8 mouse cellular contexts compared by ENCODE assay signal in the genomic region with DNA sequence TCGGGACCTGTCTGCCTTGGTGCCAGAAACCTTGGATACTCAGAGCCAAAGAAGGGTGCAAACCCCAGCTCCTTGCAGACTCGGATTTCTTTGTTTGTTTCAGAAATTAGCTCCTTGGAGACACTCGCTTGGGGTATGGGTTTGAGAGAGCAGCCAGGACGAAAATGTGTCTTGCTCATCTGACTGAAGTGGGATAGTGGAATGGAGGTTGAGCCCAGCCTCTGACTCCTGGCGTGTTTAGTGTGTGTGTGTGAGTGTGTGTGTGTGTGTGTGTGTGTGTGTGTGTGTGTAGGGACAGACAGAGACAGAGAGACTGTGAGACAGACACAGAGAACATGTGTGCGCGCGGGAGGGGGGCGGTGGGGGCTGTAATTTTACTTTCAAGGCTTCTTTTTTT. TPM values are rescaled to one million over a fixed set of nuclear protein-coding genes. Genes with fewer than 3 reads are reported as not detected.
DNase-seq lines count a peak whose midpoint lies in the region; ATAC-seq and TF ChIP-seq lines count a peak whose summit lies in the region.

No protein-coding gene starts in this region.

- H3K27ac ChIP-seq in limb, embryonic 10.5 days = peak overlapping the region; percentile 91
- peak overlapping the region; percentile 87; the same call in 1 of the 2 replicates for H3K27ac ChIP-seq in olfactory bulb, adult 2 months (ENCODE audit: insufficient read depth, low read depth, low read length)

- peaks cover 33% of the 10 kb centered on the region for H3K27me3 ChIP-seq in megakaryocyte, embryonic 14.5 days (replicated peaks)
- peaks cover 64% of the 10 kb centered on the region for H3K27me3 ChIP-seq in limb, embryonic 10.5 days (ENCODE audit: low read depth, poor library complexity, severe bottlenecking)

- intact Hi-C loops in gastrocnemius, postnatal 14 days (cut with DNase I; ENCODE audit: low total_unique reads) = no loop called here

- no peak for TF ChIP-seq POLR2A in olfactory bulb, adult 2 months (IDR thresholded peaks at IDR 0.05; ENCODE audit: insufficient read depth, low read depth, low read length)

- peaks cover 60% of the 10 kb centered on the region for H3K4me1 ChIP-seq in megakaryocyte, embryonic 14.5 days
- H3K4me1 ChIP-seq in limb, embryonic 10.5 days = peaks cover 36% of the 10 kb centered on the region
- H3K4me1 ChIP-seq in olfactory bulb, adult 2 months (ENCODE audit: control insufficient read depth, insufficient read depth, low read length) = peaks cover 7% of the 10 kb centered on the region; the same call in 1 of the 2 replicates

- peaks cover 5% of the 10 kb centered on the region for H3K9me3 ChIP-seq in megakaryocyte, embryonic 14.5 days
- no peaks in the 10 kb centered on the region for H3K9me3 ChIP-seq in limb, embryonic 10.5 days (replicated peaks)

- no peak for ATAC-seq in megakaryocyte, adult 5-6 weeks (ENCODE audit: poor library complexity, severe bottlenecking)

- no peaks in the 10 kb centered on the region for H3K36me3 ChIP-seq in megakaryocyte, embryonic 14.5 days (replicated peaks; ENCODE audit: low read length)
- H3K36me3 ChIP-seq in limb, embryonic 10.5 days = no peaks in the 10 kb centered on the region

- peak; percentile 48 to 55 for DNase-seq in cerebellum, postnatal 10 days
- no peak for DNase-seq in cerebellum, adult 9-11 months
- no peak for DNase-seq in limb, embryonic 10.5 days (ENCODE audit: low spot score)
- DNase-seq in gastrocnemius, postnatal 14 days = no peak
- no peak for DNase-seq in B cell, adult 2 months

- WGBS in limb, embryonic 10.5 days = 14% methylated on average over 9 of the region's 9 CpGs
- WGBS in olfactory bulb, adult 2 months = 6% methylated on average over 9 of the region's 9 CpGs

- H3K4me3 ChIP-seq in megakaryocyte, embryonic 14.5 days (replicated peaks) = peak overlapping the region; percentile 95
- H3K4me3 ChIP-seq in limb, embryonic 10.5 days = peak overlapping the region; percentile 78
- peak overlapping the region; percentile 71 for H3K4me3 ChIP-seq in olfactory bulb, adult 2 months (ENCODE audit: insufficient read depth, low read depth, low read length)

- TF ChIP-seq CTCF in olfactory bulb, adult 2 months (IDR thresholded peaks at IDR 0.05; ENCODE audit: insufficient read depth, low read depth, low read length) = no peak

RNA-seq across cellular contexts. Expression of gene Chn2, which starts 1.1 kb away (rescaled TPM):
- polyA plus RNA-seq in megakaryocyte, embryonic 14.5 days (2012; ENCODE audit: insufficient read depth, low replicate concordance) = 4.0 and 9.5 TPM in 2 replicates
- total RNA-seq in megakaryocyte, adult 5-6 weeks (2015) = 15.8 and 21.5 TPM in 2 replicates
- 21.0 and 25.5 TPM in 2 replicates for total RNA-seq in megakaryocyte, adult 5-6 weeks (2017)
- 6.8 and 7.1 TPM in 2 replicates for polyA plus RNA-seq in limb, embryonic 10.5 days (2016; fragmentation: Nextera tagmentation; extraction: Ambion mirVana)
- not detected in 2 replicates for polyA plus RNA-seq in olfactory bulb, adult 2 months (2012; ENCODE audit: insufficient read depth, insufficient read length, low replicate concordance, missing spikeins)
- 1 to 10 TPM; 3.8 to 5.2 TPM for total RNA-seq in gastrocnemius, postnatal 14 days (2021)

Comparison
In these comparisons a context has a peak if more than half of its experiments do, and no peak if none do; other contexts are left out.
1. DNase-seq: peak in cerebellum, postnatal 10 days (2 of 2); none in cerebellum, adult 9-11 months (single experiment), limb, embryonic 10.5 days (single experiment), gastrocnemius, postnatal 14 days (single experiment) and B cell, adult 2 months (0 of 2).
2. RNA of gene Chn2, which starts 1.1 kb away (polyA plus RNA-seq): not detected in olfactory bulb, adult 2 months; 4.0 to 9.5 TPM in megakaryocyte, embryonic 14.5 days and 6.8 to 7.1 TPM in limb, embryonic 10.5 days; every median in the first group is over 10 times any median in the second.
3. Peak in every context shown above with its lines, with median percentiles within 50 percentile points of each other: H3K4me3 ChIP-seq.